Mouse (Mus musculus): ENCODE data around the gene Gas6.

- no peak for TF ChIP-seq POLR2A (IDR thresholded peaks at IDR 0.05; ENCODE audit: low read depth, low read length)
- no peak for TF ChIP-seq CTCF (IDR thresholded peaks at IDR 0.05; ENCODE audit: extremely low read depth, insufficient read depth, insufficient read length, insufficient replicate concordance)
Measured at GRCm38 (mm10) chr8:13434889-13435288, 59.4 kb downstream of the Gas6 start, which contains the start of gene Tmem255b.

All from spleen, adult 2 months (tissue).